Mouse (Mus musculus) MEL (cell line): ENCODE results near the gene Ccn2. TPM values are rescaled to one million over a fixed set of nuclear protein-coding genes. Genes with fewer than 3 reads are reported as not detected.

Source experiments
- DNase-seq: peaks from one replicate; pipeline ENCODE4 v3.0.0; 2011; ENCODE audit warnings: low read depth, low spot score
- H3K27ac ChIP-seq: 2 replicates; pipeline ENCODE4 v1.5.1; 2012; ENCODE audit warnings: low read depth, mild to moderate bottlenecking, control low read depth, low read length, moderate library complexity; ENCODE audit not compliant: control insufficient read depth
- H3K27me3 ChIP-seq, 2 experiments: fragments of 150-350 bp in 1 of 2; sonication (generic) in 1 of 2; 2 replicates each; pipeline ENCODE4 v1.6.1; 2012; ENCODE audit warnings: low read length in 2 of 2, mild to moderate bottlenecking in 2 of 2, improper control_type of control experiment in 1 of 2, moderate library complexity in 1 of 2; ENCODE audit not compliant: insufficient read depth in 2 of 2, control insufficient read depth in 1 of 2
- H3K36me3 ChIP-seq, 2 experiments: 2 replicates each; pipeline ENCODE4 v1.6.1; 2012 to 2014; ENCODE audit warnings: low read length in 2 of 2, improper control_type of control experiment in 1 of 2, inconsistent platforms in 1 of 2, mild to moderate bottlenecking in 1 of 2; ENCODE audit not compliant: insufficient read depth in 2 of 2, control insufficient read depth in 1 of 2
- H3K4me1 ChIP-seq, 2 experiments: fragments of 150-350 bp in 1 of 2; sonication (generic) in 1 of 2; 2 replicates each; pipeline ENCODE4 v1.6.1; 2012; ENCODE audit warnings: low read length in 2 of 2, improper control_type of control experiment in 1 of 2, mild to moderate bottlenecking in 1 of 2; ENCODE audit not compliant: insufficient read depth in 2 of 2, control insufficient read depth in 1 of 2
- H3K4me3 ChIP-seq, 2 experiments: fragments of 150-350 bp in 1 of 2; sonication (generic) in 1 of 2; 2 replicates each; pipeline ENCODE4 v1.5.1; 2012; ENCODE audit warnings: low read depth in 2 of 2, low read length in 2 of 2, mild to moderate bottlenecking in 2 of 2, moderate library complexity in 2 of 2, control low read depth in 1 of 2, improper control_type of control experiment in 1 of 2; ENCODE audit not compliant: control insufficient read depth in 1 of 2, insufficient read depth in 1 of 2
- H3K79me2 ChIP-seq: 2 replicates; pipeline ENCODE4 v1.6.1; 2012; ENCODE audit warnings: mild to moderate bottlenecking, low read length, moderate library complexity; ENCODE audit not compliant: control insufficient read depth, poor library complexity, insufficient read depth
- H3K9ac ChIP-seq: 2 replicates; pipeline ENCODE4 v1.6.1; 2012; ENCODE audit warnings: low read depth, mild to moderate bottlenecking, control low read depth, low read length, moderate library complexity; ENCODE audit not compliant: control insufficient read depth, poor library complexity, severe bottlenecking
- H3K9me3 ChIP-seq: fragments of 150-350 bp; sonication (generic); replicated peaks from 2 replicates; pipeline ENCODE4 v1.6.1; 2012; ENCODE audit warnings: mild to moderate bottlenecking, low read length, improper control_type of control experiment, moderate library complexity; ENCODE audit not compliant: insufficient read depth
- CTCF ChIP-seq, 3 experiments: IDR thresholded peaks in 2 of 3; conservative IDR thresholded peaks in 1 of 3; 2 replicates each; pipeline ENCODE4 v1.5.1; 2011 to 2012; ENCODE audit warnings: low read length in 3 of 3, low read depth in 2 of 3, mild to moderate bottlenecking in 2 of 3, improper control_type of control experiment in 1 of 3, inconsistent platforms in 1 of 3, mixed read lengths in 1 of 3, moderate library complexity in 1 of 3; ENCODE audit not compliant: control insufficient read depth in 1 of 3, insufficient read depth in 1 of 3, poor library complexity in 1 of 3, severe bottlenecking in 1 of 3
- ELF1 ChIP-seq: IDR thresholded peaks from 2 replicates; pipeline ENCODE4 v1.6.1; 2014; ENCODE audit warnings: low read depth, mild to moderate bottlenecking, inconsistent platforms, low read length, improper control_type of control experiment, moderate library complexity
- EP300 ChIP-seq, 2 experiments: IDR thresholded peaks; 2 replicates each; pipeline ENCODE4 v1.6.1; 2011; ENCODE audit warnings: improper control_type of control experiment in 2 of 2, low read length in 2 of 2, low read depth in 1 of 2, mild to moderate bottlenecking in 1 of 2
- ETS1 ChIP-seq: IDR thresholded peaks from 2 replicates; pipeline ENCODE4 v1.6.1; 2012; ENCODE audit warnings: low read depth, mild to moderate bottlenecking, inconsistent platforms, low read length, improper control_type of control experiment, moderate library complexity
- GATA1 ChIP-seq: IDR thresholded peaks from 2 replicates; pipeline ENCODE4 v1.6.1; 2011; ENCODE audit warnings: low read depth, low read length, improper control_type of control experiment
- JUND ChIP-seq: IDR thresholded peaks from 2 replicates; pipeline ENCODE4 v1.6.1; 2011; ENCODE audit warnings: low read depth, mild to moderate bottlenecking, improper control_type of control experiment, low read length
- MAX ChIP-seq: IDR thresholded peaks from 2 replicates; pipeline ENCODE4 v1.6.1; 2011; ENCODE audit warnings: low read length, improper control_type of control experiment
- MAZ ChIP-seq: IDR thresholded peaks from 2 replicates; pipeline ENCODE4 v1.6.1; 2012; ENCODE audit warnings: low read depth, mild to moderate bottlenecking, inconsistent platforms, low read length, improper control_type of control experiment
- MYB ChIP-seq: IDR thresholded peaks from 2 replicates; pipeline ENCODE4 v1.6.1; 2011; ENCODE audit warnings: mild to moderate bottlenecking, low read depth, low read length, improper control_type of control experiment
- NELFE ChIP-seq: IDR thresholded peaks from 2 replicates; pipeline ENCODE4 v1.6.1; 2011; ENCODE audit warnings: low read depth, low read length, improper control_type of control experiment
- POLR2AphosphoS2 ChIP-seq: IDR thresholded peaks from 2 replicates; pipeline ENCODE4 v1.6.1; 2011; ENCODE audit warnings: low read length, improper control_type of control experiment
- POLR2AphosphoS5 ChIP-seq: IDR thresholded peaks from 2 replicates; pipeline ENCODE4 v1.6.1; 2012; ENCODE audit warnings: low read depth, borderline replicate concordance, mild to moderate bottlenecking, inconsistent platforms, low read length, moderate library complexity, mixed read lengths
- SIN3A ChIP-seq: IDR thresholded peaks from 2 replicates; pipeline ENCODE4 v1.6.1; 2012; ENCODE audit warnings: low read length, improper control_type of control experiment, inconsistent platforms
- SMC3 ChIP-seq: IDR thresholded peaks from 2 replicates; pipeline ENCODE4 v1.6.1; 2011; ENCODE audit warnings: low read depth, low read length, improper control_type of control experiment
- TAL1 ChIP-seq: IDR thresholded peaks from 2 replicates; pipeline ENCODE4 v1.6.1; 2012; ENCODE audit warnings: mild to moderate bottlenecking, inconsistent platforms, low read length, moderate library complexity, mixed read lengths
- TCF12 ChIP-seq: IDR thresholded peaks from 2 replicates; pipeline ENCODE4 v1.6.1; 2014; ENCODE audit warnings: low read depth, mild to moderate bottlenecking, inconsistent platforms, low read length, improper control_type of control experiment, moderate library complexity
- USF1 ChIP-seq: IDR thresholded peaks from 2 replicates; pipeline ENCODE4 v1.6.1; 2014; ENCODE audit warnings: low read depth, mild to moderate bottlenecking, inconsistent platforms, low read length, improper control_type of control experiment, moderate library complexity
- polyA plus RNA-seq, 2 experiments: library from polyadenylated mRNA; stranded (reverse) in 1 of 2; unstranded in 1 of 2; fragments of >175 nt in 1 of 2; fragments of >200 nt in 1 of 2; gene quantifications; 2 replicates each; pipeline versions ENCODE4 v1.2.1 to v1.2.4; 2012; ENCODE audit warnings: low replicate concordance in 2 of 2, low read depth in 1 of 2; ENCODE audit not compliant: insufficient read length in 2 of 2, insufficient read depth in 1 of 2, missing spikeins in 1 of 2
- total RNA-seq: library from RNA; depleted of rRNA; stranded (reverse); fragments of 300-350 nt; gene quantifications from 2 replicates; pipeline ENCODE4 v1.2.3, GENCODE M21; 2012

Ccn2 gene
- total and polyA plus RNA-seq, 3 experiments, result not detected

DNA sequence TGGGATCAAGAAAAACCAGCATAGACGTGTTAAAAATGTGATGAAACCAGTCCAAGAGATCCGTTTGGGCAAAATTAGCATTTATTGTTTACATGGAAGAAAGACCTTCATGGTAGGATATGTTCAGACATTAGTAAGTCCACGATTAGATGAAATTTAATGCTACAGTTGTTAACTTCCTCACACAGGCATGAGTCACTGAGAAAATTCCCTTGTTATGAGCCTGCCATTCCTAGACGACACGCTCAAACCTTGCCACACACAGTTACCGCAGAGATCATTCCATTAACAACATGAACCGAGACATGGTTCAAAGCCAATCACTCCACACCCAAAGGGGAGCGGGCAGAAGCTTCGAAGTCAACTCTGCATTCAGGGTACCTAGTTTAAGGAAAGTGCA, 6.0 kb upstream of the Ccn2 start:
- Histone ChIP-seq H3K79me2 (no peaks in the 10 kb centered on the region), H3K27ac (no peak overlapping the region), H3K4me3 (no peak overlapping the region)

DNA sequence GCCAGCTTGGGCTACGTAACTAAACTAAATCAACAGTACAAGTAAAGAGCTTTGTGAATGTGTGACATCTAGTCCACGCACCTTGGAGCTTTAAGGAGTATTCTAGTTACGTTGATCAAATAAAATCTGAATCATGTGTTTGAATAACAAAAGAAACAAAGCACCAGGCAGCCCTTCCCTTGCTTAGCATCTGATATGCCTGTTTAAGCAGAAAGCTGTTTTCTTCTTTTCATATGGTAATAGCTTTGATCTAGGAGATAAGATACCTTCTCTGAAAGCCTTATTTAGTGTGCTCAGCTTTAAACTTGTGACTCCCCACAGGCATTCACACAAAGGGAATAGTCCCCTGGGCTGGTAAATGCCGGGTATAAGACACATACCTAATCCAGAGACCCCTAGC, 4.7 kb upstream of the Ccn2 start:
- peaks cover 0 to 5% of the 10 kb centered on the region in 2 experiments; a peak in 1 of 4 replicates for H3K36me3 ChIP-seq
- H3K27ac ChIP-seq, result no peak overlapping the region
- peaks cover 3 to 8% of the 10 kb centered on the region in 2 experiments; a peak in 3 of 4 replicates for H3K4me1 ChIP-seq
- no peaks in the 10 kb centered on the region for H3K27me3 ChIP-seq
- H3K79me2 ChIP-seq, result no peaks in the 10 kb centered on the region
- TF ChIP-seq JUND, result no peak
- no peak for TF ChIP-seq MYB
- no peak for TF ChIP-seq CTCF (IDR thresholded peaks at IDR 0.05 in 2 of 3, conservative IDR thresholded peaks at IDR 0.05 in 1 of 3; ENCODE audit: control insufficient read depth in 1 of 3, insufficient read depth in 1 of 3, low read depth in 2 of 3, low read length in 3 of 3, poor library complexity in 1 of 3, severe bottlenecking in 1 of 3)
- no peak for TF ChIP-seq POLR2AphosphoS2
- no peak for TF ChIP-seq MAX
- no peak for TF ChIP-seq TCF12
- TF ChIP-seq USF1, result no peak
- no peak for TF ChIP-seq ETS1
- no peak for TF ChIP-seq ELF1
- TF ChIP-seq TAL1, result no peak
- TF ChIP-seq GATA1, result no peak
- TF ChIP-seq NELFE, result no peak
- no peak for TF ChIP-seq POLR2AphosphoS5
- no peak for TF ChIP-seq SMC3
- no peak for TF ChIP-seq EP300 (IDR thresholded peaks at IDR 0.05; ENCODE audit: low read depth in 1 of 2, low read length in 2 of 2)
- H3K9me3 ChIP-seq, result no peaks in the 10 kb centered on the region
- DNase-seq, result no peak
- no peak overlapping the region for H3K4me3 ChIP-seq
- H3K9ac ChIP-seq, result no peak overlapping the region

More for the DNA sequence above, 6.0 kb upstream of the Ccn2 start:
- Histone ChIP-seq H3K4me1 (peaks cover 3 to 8% of the 10 kb centered on the region in 2 experiments; a peak in 3 of 4 replicates), H3K27me3 (no peaks in the 10 kb centered on the region), H3K9ac (no peak overlapping the region), H3K36me3 (peaks cover 0 to 5% of the 10 kb centered on the region in 2 experiments; a peak in 1 of 4 replicates), H3K9me3 (no peaks in the 10 kb centered on the region)
- no peak for DNase-seq
- no peak for TF ChIP-seq MAX
- no peak for TF ChIP-seq SIN3A
- no peak for TF ChIP-seq MAZ
- no peak for TF ChIP-seq GATA1
